8 mouse cellular contexts compared by ENCODE assay signal in genomic region chr9:110655651-110656007, GRCm38 (mm10). TPM values are rescaled to one million over a fixed set of nuclear protein-coding genes. Genes with fewer than 3 reads are reported as not detected.
A peak's percentile ranks its signal among the peaks of the same experiment; 100 is the strongest.
DNase-seq lines count a peak whose midpoint lies in the region; ATAC-seq and TF ChIP-seq lines count a peak whose summit lies in the region.

No protein-coding gene starts in this region.

- H3K4me2 ChIP-seq in liver, embryonic 11.5 days: peak overlapping the region; percentile 79

- no peak for TF ChIP-seq POLR2A in spleen, adult 2 months (IDR thresholded peaks at IDR 0.05; ENCODE audit: low read depth, low read length)

- H3K27me3 ChIP-seq in spleen, adult 2 months (ENCODE audit: control insufficient read depth, insufficient read depth, low read length): no peaks in the 10 kb centered on the region
- H3K27me3 ChIP-seq in liver, embryonic 11.5 days (replicated peaks; ENCODE audit: control insufficient read depth, insufficient read depth, low read length): peaks cover 7% of the 10 kb centered on the region; the same call in 1 of the 2 replicates

- no peak for TF ChIP-seq CTCF in spleen, adult 2 months (IDR thresholded peaks at IDR 0.05; ENCODE audit: extremely low read depth, insufficient read depth, insufficient read length, insufficient replicate concordance)

- no peak overlapping the region; the same call in 1 of the 2 replicates for H3K4me3 ChIP-seq in spleen, adult 2 months (ENCODE audit: extremely low read depth, insufficient read depth, insufficient read length)
- H3K4me3 ChIP-seq in liver, embryonic 11.5 days (ENCODE audit: low read depth, low read length): peak overlapping the region; percentile 65

- peaks cover 28% of the 10 kb centered on the region; the same call in 1 of the 2 replicates for H3K4me1 ChIP-seq in spleen, adult 2 months (ENCODE audit: control insufficient read depth, insufficient read depth, insufficient read length)
- peaks cover 53% of the 10 kb centered on the region for H3K4me1 ChIP-seq in liver, embryonic 11.5 days (replicated peaks; ENCODE audit: control insufficient read depth, insufficient read depth, low read length)

- ATAC-seq in cerebellum, adult (ENCODE audit: insufficient number of reproducible peaks, low FRiP score, low TSS enrichment): no peak
- no peak for ATAC-seq in liver, embryonic 11.5 days (replicated peaks; ENCODE audit: low FRiP score)

- WGBS in spleen, adult 2 months: 93% methylated on average over 10 of the region's 10 CpGs
- WGBS in liver, embryonic 11.5 days: 82% methylated on average over 10 of the region's 10 CpGs

- peak; percentile 62 for DNase-seq in cerebellum, adult 9-11 months
- no peak for DNase-seq in spleen, adult 2 months (ENCODE audit: low read depth in 1 of 2, low spot score in 2 of 2)
- DNase-seq in spleen, postnatal 14 days (ENCODE audit: low spot score in 2 of 2): no peak
- no peak for DNase-seq in liver, embryonic 11.5 days (ENCODE audit: low spot score)
- DNase-seq in ovary, postnatal 36 days (ENCODE audit: low spot score): no peak
- no peak for DNase-seq in layer of hippocampus, postnatal 14 days (ENCODE audit: low spot score in 2 of 2)
- no peak for DNase-seq in ovary, postnatal 10 days (ENCODE audit: low spot score)

- peak overlapping the region; percentile 60; the same call in 1 of the 2 replicates for H3K27ac ChIP-seq in spleen, adult 2 months (ENCODE audit: insufficient read depth, low read length)
- H3K27ac ChIP-seq in liver, embryonic 11.5 days (ENCODE audit: low read depth, low read length): peak overlapping the region; percentile 62; the same call in 1 of the 2 replicates

- peak overlapping the region; percentile 73 for H3K9ac ChIP-seq in liver, embryonic 11.5 days (ENCODE audit: low read depth, low read length)

- peaks cover 3% of the 10 kb centered on the region for H3K36me3 ChIP-seq in spleen, adult 2 months (ENCODE audit: control insufficient read depth, insufficient read depth, low read length)
- no peaks in the 10 kb centered on the region for H3K36me3 ChIP-seq in liver, embryonic 11.5 days (ENCODE audit: control insufficient read depth, insufficient read depth, low read length)

- no peaks in the 10 kb centered on the region for H3K9me3 ChIP-seq in liver, embryonic 11.5 days (ENCODE audit: control insufficient read depth, low read length)

RNA-seq across cellular contexts. Expression of gene Ccdc12, which starts 0.7 kb away (rescaled TPM):
- 103 and 110 TPM in 2 replicates for polyA plus RNA-seq in spleen, adult 2 months (2012; rRNA removed)
- 161 TPM in 2 replicates for polyA plus RNA-seq in liver, embryonic 11.5 days (2014; fragmentation: Nextera tagmentation; extraction: Ambion mirVana)
- 10 to 100 TPM; 40.1 to 47.1 TPM for total RNA-seq in layer of hippocampus, postnatal 14 days (2021)

RNA-seq across cellular contexts. Expression of gene Nbeal2, which starts 1.7 kb away (rescaled TPM):
- polyA plus RNA-seq in spleen, adult 2 months (2012; rRNA removed): 78.9 and 82.2 TPM in 2 replicates
- polyA plus RNA-seq in liver, embryonic 11.5 days (2014; fragmentation: Nextera tagmentation; extraction: Ambion mirVana): 8.0 TPM in 2 replicates
- total RNA-seq in layer of hippocampus, postnatal 14 days (2021): 1 to 10 TPM; 7.8 to 9.4 TPM

RNA-seq across cellular contexts. Expression of gene Nradd, which starts 31.4 kb away (rescaled TPM):
- 5.2 and 5.5 TPM in 2 replicates for polyA plus RNA-seq in spleen, adult 2 months (2012; rRNA removed)
- 8.2 and 9.9 TPM in 2 replicates for polyA plus RNA-seq in liver, embryonic 11.5 days (2014; fragmentation: Nextera tagmentation; extraction: Ambion mirVana)
- 1 to 10 TPM; 2.1 to 2.6 TPM for total RNA-seq in layer of hippocampus, postnatal 14 days (2021)
